Mouse (Mus musculus) liver, embryonic 14.5 days (tissue): Measurements from ENCODE around the gene Dgkz. TPM values are rescaled to one million over a fixed set of nuclear protein-coding genes. Genes with fewer than 3 reads are reported as not detected.

ENCODE experiments used
- ATAC-seq: fragments of 200-750 bp; cut with Nextera tagmentation; 2 replicates; pipeline ENCODE4 v1.8.0; 2017; ENCODE audit warnings: moderate number of reproducible peaks, mild to moderate bottlenecking, moderate library complexity; ENCODE audit not compliant: insufficient read depth
- DNase-seq, 3 experiments: peaks; one replicate each; pipeline ENCODE4 v3.0.0-alpha.2; 2012 to 2013; ENCODE audit warnings: low read depth in 3 of 3, low spot score in 3 of 3
- H3K27ac ChIP-seq: fragments of 300-500 bp; sonication (generic); 2 replicates; pipeline ENCODE4 v1.5.1; 2014; ENCODE audit warnings: moderate library complexity, mild to moderate bottlenecking, control low read depth, inconsistent platforms
- H3K27me3 ChIP-seq: fragments of 300-500 bp; sonication (generic); 2 replicates; pipeline ENCODE4 v1.6.1; 2014; ENCODE audit warnings: mild to moderate bottlenecking, low read length, moderate library complexity; ENCODE audit not compliant: control insufficient read depth, insufficient read depth
- H3K36me3 ChIP-seq: fragments of 300-500 bp; sonication (generic); replicated peaks from 2 replicates; pipeline ENCODE4 v1.6.1; 2014; ENCODE audit warnings: low read depth; ENCODE audit not compliant: control insufficient read depth, insufficient read depth
- H3K4me1 ChIP-seq, 2 experiments: fragments of 200-500 bp in 1 of 2; fragments of 300-500 bp in 1 of 2; sonication (generic) in 1 of 2; replicated peaks; 2 replicates each; pipeline ENCODE4 v1.6.1; 2012 to 2014; ENCODE audit warnings: antibody characterized with exemption in 1 of 2, inconsistent platforms in 1 of 2, low read length in 1 of 2; ENCODE audit not compliant: control insufficient read depth in 2 of 2, insufficient read depth in 2 of 2
- H3K4me2 ChIP-seq: fragments of 300-500 bp; sonication (generic); 2 replicates; pipeline ENCODE4 v1.6.1; 2014; ENCODE audit warnings: low read depth, mild to moderate bottlenecking, control low read depth, moderate library complexity
- H3K4me3 ChIP-seq, 2 experiments: fragments of 200-500 bp in 1 of 2; fragments of 300-500 bp in 1 of 2; sonication (generic) in 1 of 2; 2 replicates each; pipeline ENCODE4 v1.5.1; 2012 to 2014; ENCODE audit warnings: low read depth in 2 of 2, low read length in 2 of 2, mild to moderate bottlenecking in 2 of 2, control low read depth in 1 of 2, inconsistent platforms in 1 of 2, moderate library complexity in 1 of 2; ENCODE audit not compliant: insufficient read depth in 1 of 2
- H3K9ac ChIP-seq: fragments of 300-500 bp; sonication (generic); replicated peaks from 2 replicates; pipeline ENCODE4 v1.6.1; 2014; ENCODE audit warnings: mild to moderate bottlenecking, control low read depth, moderate library complexity
- H3K9me3 ChIP-seq: fragments of 300-500 bp; sonication (generic); 2 replicates; pipeline ENCODE4 v1.6.1; 2016; ENCODE audit warnings: low read length, mixed read lengths; ENCODE audit not compliant: control insufficient read depth
- CTCF ChIP-seq: IDR thresholded peaks from 2 replicates; pipeline ENCODE4 v1.5.1; 2016; ENCODE audit warnings: antibody characterized with exemption, low read depth, control low read depth
- EP300 ChIP-seq: IDR thresholded peaks from 2 replicates; pipeline ENCODE4 v1.6.1; 2016; ENCODE audit warnings: antibody characterized with exemption, low read depth
- WGBS: fragments of 180-500 bp; shearing (Covaris S2); extraction: QIAGEN DNeasy Blood & Tissue Kit; methylation state at CpG from one replicate; pipeline ENCODE4 v1.1.7; 2014; ENCODE audit not compliant: insufficient replicate concordance; 5-methylcytosine and 5-hydroxymethylcytosine counted together
- polyA plus RNA-seq, 2 experiments: library from polyadenylated mRNA; depleted of rRNA in 1 of 2; stranded (reverse) in 1 of 2; unstranded in 1 of 2; fragments of >200 nt; fragmentation: Nextera tagmentation in 1 of 2; extraction: Ambion mirVana in 1 of 2; gene quantifications; 2 replicates each; pipeline versions ENCODE4 v1.2.1 to v1.2.3; 2012 to 2014

Gene Dgkz
- polyA plus RNA-seq, 2 experiments = 19.6 to 60.7 TPM

DNA sequence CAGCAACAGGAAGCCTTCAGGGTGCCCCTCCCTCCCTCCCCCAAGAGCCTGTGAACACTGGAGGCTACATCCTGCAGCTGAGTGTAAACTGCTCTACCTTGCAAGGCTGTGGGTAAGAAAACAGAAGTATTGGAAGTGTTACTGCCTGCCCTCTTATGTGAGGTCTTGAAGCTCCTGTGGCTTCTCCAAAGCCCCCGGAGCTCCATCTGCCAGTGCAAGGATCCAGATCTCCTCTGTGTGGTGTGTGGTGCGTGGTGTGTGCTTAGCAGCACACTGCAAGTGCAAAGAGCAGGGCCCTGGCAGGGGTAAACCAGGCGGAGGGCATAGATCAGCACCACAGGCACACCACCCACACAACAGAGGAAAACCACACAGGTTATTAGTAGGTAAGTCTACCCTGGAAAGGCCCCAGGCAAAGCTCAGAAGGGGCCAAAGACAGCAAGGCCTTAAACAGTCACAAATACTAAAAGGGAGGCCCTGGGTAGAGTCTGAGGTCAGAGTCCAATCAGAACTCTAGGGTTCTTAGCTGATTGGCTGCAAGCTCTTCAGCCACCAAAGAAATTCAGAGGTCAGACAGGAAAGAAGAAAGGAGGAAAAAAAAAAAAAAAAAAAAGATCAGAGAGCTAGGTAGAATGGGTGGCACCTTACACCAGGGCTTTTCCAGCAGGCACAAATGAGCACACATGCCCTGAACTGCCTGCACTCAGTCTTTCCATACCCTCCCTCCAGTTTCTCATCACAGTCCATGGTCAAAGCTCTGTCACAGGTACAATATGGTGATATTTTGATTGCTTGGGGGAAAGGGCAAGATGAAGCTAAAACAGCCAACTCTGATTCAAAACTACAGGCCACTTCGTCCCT, 13.5 kb downstream of the Dgkz start:
- DNase-seq (no peak), ATAC-seq (no peak)
- 18% methylated on average over 4 of the region's 4 CpGs for WGBS
- Histone ChIP-seq H3K9me3 (no peaks in the 10 kb centered on the region), H3K4me2 (peak overlapping the region; percentile 86), H3K36me3 (peaks cover 3% of the 10 kb centered on the region; the same call in 1 of the 2 replicates), H3K27me3 (peaks cover 8% of the 10 kb centered on the region), H3K27ac (peak overlapping the region; percentile 42), H3K9ac (peak overlapping the region; percentile 76), H3K4me1 (peaks cover 30 to 56% of the 10 kb centered on the region in 2 experiments), H3K4me3 (peak overlapping the region; percentile 68 to 73)
- no peak for TF ChIP-seq EP300
- TF ChIP-seq CTCF = no peak

GRCm38 (mm10) chr2:91960459-91960858, 15.2 kb downstream of the Dgkz start:
- Histone ChIP-seq H3K9me3 (no peaks in the 10 kb centered on the region), H3K27me3 (peaks cover 5% of the 10 kb centered on the region), H3K36me3 (peaks cover 3% of the 10 kb centered on the region; the same call in 1 of the 2 replicates), H3K4me3 (no peak overlapping the region), H3K27ac (no peak overlapping the region), H3K4me1 (peaks cover 43 to 68% of the 10 kb centered on the region in 2 experiments), H3K4me2 (no peak overlapping the region), H3K9ac (no peak overlapping the region)
- 88% methylated on average over 5 of the region's 5 CpGs for WGBS
- DNase-seq = no peak
- TF ChIP-seq EP300 = no peak
- no peak for TF ChIP-seq CTCF
- no peak for ATAC-seq

DNA sequence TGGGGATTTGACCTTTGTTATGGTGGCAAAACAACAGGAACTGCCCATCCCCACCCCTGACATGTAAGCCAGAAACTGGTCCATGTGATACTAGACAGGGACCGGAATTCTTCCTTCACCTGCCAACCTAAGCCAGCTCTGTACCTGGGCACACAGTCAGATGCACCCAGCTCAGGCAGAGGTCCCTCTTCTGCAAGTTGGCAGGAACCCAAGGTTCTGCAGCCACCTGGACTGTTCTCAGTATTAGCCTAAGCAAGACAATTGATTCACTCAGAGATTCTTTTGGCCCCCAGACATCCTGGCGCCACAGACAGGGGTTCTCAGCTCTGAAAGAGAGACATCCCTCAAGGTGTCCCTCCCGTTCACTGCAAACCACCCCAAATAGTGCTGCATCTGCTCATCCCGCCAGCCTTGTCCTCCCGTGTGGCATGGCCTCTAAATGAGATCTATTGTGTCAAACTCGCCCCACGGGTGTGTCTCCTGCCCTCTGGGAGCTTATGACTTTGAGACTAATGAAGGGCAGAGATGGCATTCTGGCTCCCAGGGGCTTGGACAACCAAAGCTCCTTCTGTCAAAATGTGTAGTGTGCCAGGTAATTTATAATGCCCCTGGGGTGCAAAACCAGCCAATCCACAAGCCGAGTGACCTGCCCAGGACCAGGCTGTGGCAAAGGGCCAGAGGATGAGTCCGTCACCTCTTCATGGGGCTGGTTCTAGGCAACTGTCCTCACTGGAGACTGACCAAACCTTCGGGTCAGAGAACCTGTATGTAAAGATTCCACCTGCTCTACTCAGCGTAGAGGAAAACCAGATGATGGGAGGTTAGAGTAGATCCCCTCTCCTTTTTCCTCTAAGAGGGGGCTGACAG, 15.9 kb downstream of the Dgkz start:
- no peak for TF ChIP-seq EP300
- TF ChIP-seq CTCF = no peak
- Histone ChIP-seq H3K27me3 (no peaks in the 10 kb centered on the region; the same call in 1 of the 2 replicates), H3K4me2 (no peak overlapping the region), H3K9ac (no peak overlapping the region; the same call in 1 of the 2 replicates), H3K36me3 (peaks cover 3% of the 10 kb centered on the region; the same call in 1 of the 2 replicates), H3K4me1 (peaks cover 45 to 74% of the 10 kb centered on the region in 2 experiments), H3K9me3 (no peaks in the 10 kb centered on the region), H3K4me3 (no peak overlapping the region), H3K27ac (no peak overlapping the region)
- DNase-seq (no peak), ATAC-seq (no peak)
- WGBS = 69% methylated on average over 11 of the region's 11 CpGs

DNA sequence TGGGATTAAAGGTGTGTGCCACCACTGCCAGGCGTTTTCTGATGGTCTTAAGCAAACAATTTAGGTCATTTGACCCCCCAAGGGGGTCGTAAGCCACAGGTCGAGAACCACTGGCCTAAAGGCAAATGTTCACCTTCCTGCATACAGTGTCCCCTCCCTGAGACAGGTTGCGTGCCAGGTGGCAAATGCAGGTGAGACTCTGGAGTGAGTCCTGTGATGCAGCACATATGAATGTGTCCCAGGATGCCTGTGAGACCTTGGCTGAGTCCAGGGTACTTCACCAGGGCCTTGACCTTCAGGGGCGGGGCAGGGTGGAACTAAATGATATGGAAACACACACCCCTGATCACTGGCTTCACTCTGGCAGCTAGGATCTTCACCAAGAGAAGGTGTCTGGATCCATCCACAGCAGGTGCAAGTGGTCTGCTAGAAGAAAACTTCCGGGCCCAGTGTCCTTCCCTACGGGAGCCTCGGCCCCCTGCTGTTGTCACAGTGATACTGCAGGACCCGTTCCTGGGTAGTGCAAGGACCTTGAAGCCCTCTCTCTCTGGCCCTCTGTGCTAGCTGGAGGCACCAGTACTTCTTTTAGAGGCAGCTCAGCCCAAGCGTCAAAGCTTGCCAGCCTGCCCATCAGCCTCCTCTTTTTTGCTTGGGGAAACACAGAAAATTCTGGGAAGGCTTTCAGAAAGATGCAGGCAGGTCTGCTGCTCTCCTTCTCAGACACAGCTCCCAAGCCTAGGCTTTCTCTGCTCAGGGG, 16.8 kb downstream of the Dgkz start:
- 37% methylated on average over 10 of the region's 10 CpGs for WGBS
- no peak overlapping the region for H3K4me3 ChIP-seq
- DNase-seq (no peak), ATAC-seq (no peak)
- no peaks in the 10 kb centered on the region for H3K27me3 ChIP-seq
- TF ChIP-seq EP300 (no peak), CTCF (peak; percentile 90)
- H3K4me2 ChIP-seq = no peak overlapping the region
- H3K27ac ChIP-seq = no peak overlapping the region
- H3K9ac ChIP-seq = peak overlapping the region; percentile 10; the same call in 1 of the 2 replicates
- peaks cover 45 to 75% of the 10 kb centered on the region in 2 experiments for H3K4me1 ChIP-seq
- no peaks in the 10 kb centered on the region for H3K9me3 ChIP-seq
- H3K36me3 ChIP-seq = peaks cover 3% of the 10 kb centered on the region; the same call in 1 of the 2 replicates
